In the genomic region with DNA sequence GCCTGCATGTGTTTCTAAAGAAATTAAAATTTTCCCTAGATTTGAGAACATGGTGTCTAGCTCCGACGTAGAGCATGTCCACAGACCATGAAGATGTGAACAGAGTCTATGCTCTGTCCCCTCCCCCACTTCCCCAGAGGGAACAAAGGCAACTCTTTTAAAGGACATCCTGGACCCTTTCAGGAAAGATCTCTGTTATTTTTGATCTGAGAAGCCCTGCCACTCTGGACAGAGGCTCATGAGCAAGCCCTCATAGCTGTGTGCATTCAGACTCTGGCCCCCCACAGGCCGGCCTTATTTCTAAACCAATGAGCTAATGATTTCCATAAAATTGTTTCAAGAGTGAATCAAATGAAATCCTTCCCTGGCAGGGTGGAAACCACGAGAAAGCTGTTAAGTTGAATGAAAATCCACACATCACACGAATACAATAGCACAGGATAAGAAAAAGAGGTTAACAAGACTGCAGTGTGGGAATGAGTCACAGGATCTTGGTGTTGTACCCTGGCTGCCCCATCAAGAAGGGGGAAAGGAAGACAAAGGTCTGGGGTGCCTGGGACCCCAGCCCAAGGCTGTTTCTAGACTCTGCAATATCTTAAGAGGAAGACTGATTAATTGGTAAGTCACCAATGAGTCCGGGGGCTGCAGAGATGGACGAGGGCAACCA, we compare ENCODE assay signal across 12 mouse cellular contexts.
A peak's percentile ranks its signal among the peaks of the same experiment; 100 is the strongest.
DNase-seq lines count a peak whose midpoint lies in the region; ATAC-seq lines count a peak whose summit lies in the region.
"Had no signal": no experiment of that assay in that cellular context is flagged by ENCODE, and none has a peak within 500 bp of the region (broad histone marks: within the 10 kb centered on the region; RNA-seq: fewer than 3 reads in every experiment).

No protein-coding gene starts in this region.

- 49% methylated on average over 7 of the region's 7 CpGs for WGBS in kidney, embryonic 15.5 days
- 41% methylated on average over 7 of the region's 7 CpGs for WGBS in embryonic facial prominence, embryonic 14.5 days
- 26% methylated on average over 7 of the region's 7 CpGs for WGBS in hindbrain, embryonic 16.5 days

- no peak overlapping the region for H3K9ac ChIP-seq in kidney, embryonic 15.5 days
- H3K9ac ChIP-seq in embryonic facial prominence, embryonic 14.5 days (ENCODE audit: low read depth, low read length), result no peak overlapping the region
- no peak overlapping the region for H3K9ac ChIP-seq in hindbrain, embryonic 16.5 days (ENCODE audit: low read depth, low read length)
- H3K9ac ChIP-seq: liver, embryonic 14.5 days had no signal

- peaks cover 33% of the 10 kb centered on the region for H3K4me1 ChIP-seq in kidney, embryonic 15.5 days
- H3K4me1 ChIP-seq in embryonic facial prominence, embryonic 14.5 days (ENCODE audit: control insufficient read depth, insufficient read depth, low read length), result peaks cover 12% of the 10 kb centered on the region
- H3K4me1 ChIP-seq in hindbrain, embryonic 16.5 days (ENCODE audit: control insufficient read depth, insufficient read depth, low read depth, low read length), result peaks cover 11% of the 10 kb centered on the region
- H3K4me1 ChIP-seq: megakaryocyte, embryonic 14.5 days had no signal

- no peak overlapping the region for H3K4me2 ChIP-seq in kidney, embryonic 15.5 days
- H3K4me2 ChIP-seq in embryonic facial prominence, embryonic 14.5 days (ENCODE audit: low read depth, low read length), result no peak overlapping the region
- no peak overlapping the region for H3K4me2 ChIP-seq in hindbrain, embryonic 16.5 days (ENCODE audit: low read length)

- peak; percentile 50 for DNase-seq in embryo, embryonic 10.5 days (ENCODE audit: low spot score)
- DNase-seq in embryo, embryonic 10 days (ENCODE audit: low spot score), result no peak
- DNase-seq in kidney, adult 9 months, result no peak
- DNase-seq in embryonic facial prominence, embryonic 14.5 days (ENCODE audit: low spot score), result peak; percentile 32
- no peak for DNase-seq in ovary, postnatal 36 days (ENCODE audit: low spot score)
- DNase-seq in layer of hippocampus, postnatal 25 days (ENCODE audit: extremely low spot score in 1 of 2, low spot score in 1 of 2), result no peak
- DNase-seq: cerebellum, adult 11-12 months had no signal

- no peaks in the 10 kb centered on the region for H3K27me3 ChIP-seq in kidney, embryonic 15.5 days
- no peaks in the 10 kb centered on the region for H3K27me3 ChIP-seq in embryonic facial prominence, embryonic 14.5 days (replicated peaks; ENCODE audit: control insufficient read depth, insufficient read depth, low read length)
- no peaks in the 10 kb centered on the region for H3K27me3 ChIP-seq in hindbrain, embryonic 16.5 days (replicated peaks; ENCODE audit: control insufficient read depth, insufficient read depth, low read length)
- H3K27me3 ChIP-seq: megakaryocyte, embryonic 14.5 days had no signal

- H3K36me3 ChIP-seq in kidney, embryonic 15.5 days, result peaks cover 47% of the 10 kb centered on the region
- H3K36me3 ChIP-seq in embryonic facial prominence, embryonic 14.5 days (ENCODE audit: control insufficient read depth, insufficient read depth, low read length), result peaks cover 38% of the 10 kb centered on the region
- H3K36me3 ChIP-seq in hindbrain, embryonic 16.5 days (ENCODE audit: control insufficient read depth, insufficient read depth, low read length), result peaks cover 15% of the 10 kb centered on the region

- H3K27ac ChIP-seq in kidney, embryonic 15.5 days, result peak overlapping the region; percentile 5; the same call in 1 of the 2 replicates
- no peak overlapping the region for H3K27ac ChIP-seq in embryonic facial prominence, embryonic 14.5 days (replicated peaks; ENCODE audit: low read depth, low read length)
- H3K27ac ChIP-seq in hindbrain, embryonic 16.5 days (ENCODE audit: low read depth, low read length), result 0 out of 2 replicates have a peak overlapping the region, but pooled peaks have one; percentile 1
- H3K27ac ChIP-seq: kidney, postnatal 0 days; liver, embryonic 14.5 days had no signal

- no peak for ATAC-seq in kidney, embryonic 15.5 days (replicated peaks; ENCODE audit: low FRiP score)
- no peak for ATAC-seq in embryonic facial prominence, embryonic 14.5 days (ENCODE audit: low read depth)
- ATAC-seq in hindbrain, embryonic 16.5 days, result no peak

- H3K4me3 ChIP-seq in kidney, embryonic 15.5 days (replicated peaks), result no peak overlapping the region
- H3K4me3 ChIP-seq in embryonic facial prominence, embryonic 14.5 days (ENCODE audit: low read depth, low read length), result no peak overlapping the region
- H3K4me3 ChIP-seq in hindbrain, embryonic 16.5 days (ENCODE audit: low read length), result no peak overlapping the region
- H3K4me3 ChIP-seq: megakaryocyte, embryonic 14.5 days had no signal

- H3K9me3 ChIP-seq in kidney, embryonic 15.5 days (replicated peaks), result no peaks in the 10 kb centered on the region
- no peaks in the 10 kb centered on the region for H3K9me3 ChIP-seq in embryonic facial prominence, embryonic 14.5 days (ENCODE audit: control insufficient read depth, low read length)
- no peaks in the 10 kb centered on the region for H3K9me3 ChIP-seq in hindbrain, embryonic 16.5 days (ENCODE audit: control insufficient read depth, low read length)

Comparison
In these comparisons a context has a peak if more than half of its experiments do, and no peak if none do; other contexts are left out.
1. DNase-seq: peak in embryo, embryonic 10.5 days (single experiment) and embryonic facial prominence, embryonic 14.5 days (single experiment); none in embryo, embryonic 10 days (single experiment), kidney, adult 9 months (single experiment), ovary, postnatal 36 days (single experiment) and layer of hippocampus, postnatal 25 days (0 of 2).